Mouse (Mus musculus) intestine, postnatal 0 days (tissue): ENCODE measurements around the gene Sorcs3. TPM values are rescaled to one million over a fixed set of nuclear protein-coding genes. Genes with fewer than 3 reads are reported as not detected.

Source experiments
- ATAC-seq: fragments of 200-750 bp; cut with Nextera tagmentation; 2 replicates; pipeline ENCODE4 v1.8.0; 2017; ENCODE audit warnings: mild to moderate bottlenecking, moderate TSS enrichment, moderate library complexity
- H3K27ac ChIP-seq: fragments of 300-500 bp; sonication (generic); 2 replicates; pipeline ENCODE4 v1.5.1; 2014; ENCODE audit warnings: mild to moderate bottlenecking, low read depth, low read length, moderate library complexity
- H3K27me3 ChIP-seq: fragments of 300-500 bp; sonication (generic); replicated peaks from 2 replicates; pipeline ENCODE4 v1.6.1; 2014; ENCODE audit warnings: low read length, mixed read lengths; ENCODE audit not compliant: control insufficient read depth, insufficient read depth
- H3K36me3 ChIP-seq: fragments of 300-500 bp; sonication (generic); 2 replicates; pipeline ENCODE4 v1.6.1; 2014; ENCODE audit warnings: mild to moderate bottlenecking, moderate library complexity; ENCODE audit not compliant: control insufficient read depth, insufficient read depth
- H3K4me1 ChIP-seq: fragments of 300-500 bp; sonication (generic); replicated peaks from 2 replicates; pipeline ENCODE4 v1.6.1; 2014; ENCODE audit warnings: antibody characterized with exemption, low read length, mixed read lengths; ENCODE audit not compliant: control insufficient read depth, insufficient read depth
- H3K4me2 ChIP-seq: fragments of 300-500 bp; sonication (generic); replicated peaks from 2 replicates; pipeline ENCODE4 v1.6.1; 2014; ENCODE audit warnings: low read depth, mild to moderate bottlenecking, moderate library complexity
- H3K4me3 ChIP-seq: fragments of 300-500 bp; sonication (generic); 2 replicates; pipeline ENCODE4 v1.5.1; 2014; ENCODE audit warnings: low read depth, low read length
- H3K9ac ChIP-seq: fragments of 300-500 bp; sonication (generic); 2 replicates; pipeline ENCODE4 v1.6.1; 2014; ENCODE audit warnings: mild to moderate bottlenecking, low read depth, low read length
- H3K9me3 ChIP-seq: fragments of 300-500 bp; sonication (generic); 2 replicates; pipeline ENCODE4 v1.6.1; 2016; ENCODE audit warnings: mixed run types; ENCODE audit not compliant: control insufficient read depth
- CTCF ChIP-seq: sonication (generic); IDR thresholded peaks from 2 replicates; pipeline ENCODE4 v1.5.1; 2016; ENCODE audit warnings: low read depth, mild to moderate bottlenecking, control low read depth, antibody characterized with exemption, moderate library complexity
- WGBS: fragments of 180-500 bp; shearing (Covaris S2); extraction: QIAGEN DNeasy Blood & Tissue Kit; methylation state at CpG from one replicate; pipeline ENCODE4 v1.1.7; 2014; 5-methylcytosine and 5-hydroxymethylcytosine counted together
- polyA plus RNA-seq: library from polyadenylated mRNA; unstranded; fragments of >200 nt; fragmentation: Nextera tagmentation; extraction: Ambion mirVana; gene quantifications from 2 replicates; pipeline ENCODE4 v1.2.1, GENCODE M21; 2015

Gene Sorcs3
- polyA plus RNA-seq, 1 experiment from 2014 or later, result 0.37 TPM

DNA sequence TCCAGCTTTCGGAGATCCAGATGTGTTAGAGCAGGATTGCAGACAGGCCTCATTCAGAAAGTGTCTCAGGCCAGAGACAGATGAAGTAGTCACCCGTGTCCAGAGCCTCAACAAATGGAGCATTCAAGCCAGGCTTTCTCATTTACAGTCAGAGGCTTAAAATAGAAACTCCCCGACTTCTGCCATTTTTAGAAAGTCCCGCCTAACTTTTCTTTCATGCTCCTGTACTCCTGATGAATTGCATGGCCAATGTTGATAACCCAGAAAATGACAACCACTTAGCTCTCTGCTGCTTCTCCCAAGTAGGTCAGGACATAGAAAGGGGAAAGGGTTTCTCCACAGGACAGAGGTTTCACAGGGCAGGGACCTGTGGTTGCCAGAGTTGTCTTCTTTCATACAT lies 261.6 kb downstream of the Sorcs3 start:
- 74% methylated on average over 4 of the region's 4 CpGs for WGBS

DNA sequence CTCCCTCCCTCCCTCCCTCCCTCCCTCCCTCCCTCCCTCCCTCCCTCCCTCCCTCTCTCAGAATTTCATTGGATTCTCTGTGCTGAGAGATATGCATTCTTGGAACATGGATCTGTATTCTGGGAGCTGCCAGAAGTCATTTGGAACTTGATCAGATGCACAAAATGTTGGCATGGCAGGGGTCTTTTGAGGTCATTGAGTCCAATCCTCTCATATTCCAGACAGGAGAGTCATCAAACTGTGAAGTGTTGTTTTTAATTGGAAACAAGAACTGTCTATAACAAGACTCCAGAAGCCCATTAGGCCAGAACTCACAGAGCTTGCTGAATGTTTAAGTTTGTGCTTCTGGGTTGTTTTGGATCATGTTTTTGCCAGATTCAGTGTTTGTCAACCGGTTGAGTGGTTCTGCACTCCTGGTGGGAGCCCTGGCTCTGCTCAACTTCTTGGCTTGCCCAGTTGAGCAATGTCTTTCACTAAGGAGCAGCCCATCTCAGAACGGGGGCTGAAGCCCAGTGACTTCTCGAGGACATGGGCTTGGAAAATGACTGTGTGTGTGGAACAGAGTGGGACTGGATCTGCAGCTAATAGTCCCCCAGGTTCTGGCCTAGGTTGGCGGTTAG lies 264.1 kb downstream of the Sorcs3 start:
- Histone ChIP-seq H3K36me3 (no peaks in the 10 kb centered on the region), H3K9ac (no peak overlapping the region), H3K4me3 (no peak overlapping the region), H3K27me3 (no peaks in the 10 kb centered on the region), H3K27ac (no peak overlapping the region), H3K4me1 (no peaks in the 10 kb centered on the region), H3K4me2 (no peak overlapping the region), H3K9me3 (no peaks in the 10 kb centered on the region)
- no peak for TF ChIP-seq CTCF
- ATAC-seq, result no peak
- 86% methylated on average over 4 of the region's 4 CpGs for WGBS

More for the DNA sequence above, 261.6 kb downstream of the Sorcs3 start:
- Histone ChIP-seq H3K4me2 (no peak overlapping the region), H3K36me3 (no peaks in the 10 kb centered on the region), H3K4me3 (no peak overlapping the region), H3K27me3 (no peaks in the 10 kb centered on the region), H3K27ac (no peak overlapping the region), H3K9ac (no peak overlapping the region), H3K4me1 (no peaks in the 10 kb centered on the region), H3K9me3 (no peaks in the 10 kb centered on the region)
- TF ChIP-seq CTCF, result no peak
- no peak for ATAC-seq

DNA sequence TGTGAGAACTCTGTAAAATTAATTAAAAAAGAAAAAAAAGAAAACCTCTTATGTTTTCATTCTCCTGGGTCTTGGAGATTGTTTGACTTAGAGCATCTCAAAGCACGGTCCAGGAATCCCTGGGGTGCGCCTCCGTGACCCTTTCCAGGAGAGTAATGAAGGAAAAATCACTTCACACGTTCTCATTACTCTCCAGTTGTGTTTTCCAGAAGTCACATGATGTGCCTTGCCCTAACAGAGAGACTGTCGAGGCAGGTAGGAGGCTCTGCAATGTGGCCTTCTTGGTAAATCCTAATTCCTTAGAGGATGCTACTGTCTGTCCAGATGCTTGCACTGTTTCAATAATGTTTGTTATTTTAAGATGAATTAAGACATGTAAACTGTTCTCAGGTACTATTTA lies 266.1 kb downstream of the Sorcs3 start:
- Histone ChIP-seq H3K4me2 (no peak overlapping the region), H3K36me3 (no peaks in the 10 kb centered on the region), H3K27me3 (no peaks in the 10 kb centered on the region)

DNA sequence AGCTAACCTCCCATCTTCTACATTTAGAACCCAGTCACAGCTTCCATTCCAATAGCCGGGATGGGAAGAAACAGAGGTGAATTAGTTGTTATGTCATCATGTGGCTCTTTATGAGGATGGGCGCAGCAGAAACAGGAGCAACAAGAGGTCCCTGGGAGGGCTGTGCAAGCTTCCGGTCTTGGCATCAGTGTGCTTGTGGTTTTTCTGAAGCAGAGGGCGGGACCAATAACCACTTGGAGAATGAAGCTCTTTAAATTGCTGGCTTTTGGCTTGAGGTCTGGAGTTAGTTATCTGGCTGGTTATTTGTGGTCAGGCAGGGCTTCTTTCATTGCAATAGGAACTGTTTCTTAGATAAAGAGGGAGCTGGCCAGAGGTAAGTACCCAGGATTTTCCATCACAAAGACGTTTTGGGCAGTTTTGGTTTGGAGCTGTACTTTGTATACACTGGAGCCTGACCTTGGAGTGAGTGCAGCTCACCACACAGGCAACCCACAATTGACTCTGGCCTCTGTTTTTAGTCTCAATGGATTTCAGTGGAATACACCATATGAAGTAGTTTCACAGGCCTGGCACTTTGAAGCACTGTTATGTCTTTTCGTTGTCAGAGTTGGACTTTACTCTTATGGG lies 270.1 kb downstream of the Sorcs3 start:
- Histone ChIP-seq H3K27ac (no peak overlapping the region), H3K27me3 (no peaks in the 10 kb centered on the region), H3K4me1 (no peaks in the 10 kb centered on the region), H3K9ac (no peak overlapping the region), H3K4me3 (no peak overlapping the region), H3K4me2 (no peak overlapping the region), H3K9me3 (no peaks in the 10 kb centered on the region), H3K36me3 (no peaks in the 10 kb centered on the region)
- no peak for ATAC-seq
- 74% methylated on average over 6 of the region's 6 CpGs for WGBS
- TF ChIP-seq CTCF, result no peak

More for the DNA sequence above, 266.1 kb downstream of the Sorcs3 start:
- Histone ChIP-seq H3K27ac (no peak overlapping the region), H3K4me3 (no peak overlapping the region), H3K9me3 (no peaks in the 10 kb centered on the region), H3K4me1 (no peaks in the 10 kb centered on the region), H3K9ac (no peak overlapping the region)
- no peak for TF ChIP-seq CTCF
- ATAC-seq, result no peak
- 75% methylated on average over 5 of the region's 5 CpGs for WGBS

DNA sequence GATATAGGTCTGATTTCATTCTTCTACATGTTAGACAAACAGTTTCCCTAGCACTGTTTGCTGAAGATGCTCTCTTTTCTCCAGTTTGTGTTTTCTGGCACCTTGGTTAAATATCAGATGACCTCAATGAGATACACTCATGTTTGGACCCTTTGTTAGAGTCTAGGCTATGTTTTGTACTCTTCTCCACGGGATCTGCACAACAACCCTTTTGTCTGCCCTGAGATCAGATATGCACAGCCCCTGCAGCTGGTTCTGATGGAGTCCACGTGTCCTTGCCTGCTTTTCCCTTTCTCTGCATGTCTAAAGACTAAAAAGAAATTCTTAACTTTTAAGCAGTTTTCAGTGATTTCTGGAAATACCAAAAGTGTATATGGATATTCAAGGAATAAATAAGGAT lies 273.0 kb downstream of the Sorcs3 start:
- Histone ChIP-seq H3K27ac (no peak overlapping the region), H3K9me3 (no peaks in the 10 kb centered on the region), H3K4me1 (no peaks in the 10 kb centered on the region), H3K9ac (no peak overlapping the region), H3K27me3 (no peaks in the 10 kb centered on the region), H3K36me3 (no peaks in the 10 kb centered on the region), H3K4me2 (no peak overlapping the region), H3K4me3 (no peak overlapping the region)
- 55% methylated on average over 2 of the region's 2 CpGs for WGBS
- TF ChIP-seq CTCF, result no peak
- no peak for ATAC-seq

DNA sequence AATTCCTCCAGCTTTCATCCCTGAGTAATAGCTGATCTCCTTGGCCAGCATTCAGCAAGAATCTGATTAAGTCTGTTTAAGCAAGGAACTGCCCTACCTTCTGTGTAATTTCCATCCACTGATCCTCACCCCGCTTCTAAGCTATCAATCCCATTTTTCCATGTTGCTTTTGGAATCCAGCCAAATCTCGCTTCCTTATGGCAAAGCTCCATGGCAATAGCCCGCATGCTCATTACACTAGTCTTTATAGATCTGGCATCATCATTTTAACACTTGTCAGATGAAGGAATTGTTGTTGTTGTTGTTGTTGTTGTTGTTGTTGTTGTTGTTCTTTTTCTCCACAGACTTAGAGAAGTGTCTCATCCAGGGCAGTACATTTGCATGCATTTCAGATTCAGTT lies 277.1 kb downstream of the Sorcs3 start:
- no peak for TF ChIP-seq CTCF
- WGBS, result 47% methylated on average over 3 of the region's 3 CpGs
- H3K9ac ChIP-seq, result no peak overlapping the region
- no peak for ATAC-seq
- H3K9me3 ChIP-seq, result no peaks in the 10 kb centered on the region
- H3K36me3 ChIP-seq, result no peaks in the 10 kb centered on the region
- H3K27ac ChIP-seq, result no peak overlapping the region
- H3K27me3 ChIP-seq, result no peaks in the 10 kb centered on the region
- no peak overlapping the region for H3K4me2 ChIP-seq
- no peaks in the 10 kb centered on the region for H3K4me1 ChIP-seq
- H3K4me3 ChIP-seq, result no peak overlapping the region
